Mouse (Mus musculus): ENCODE measurements around the gene Sik1.

The Sik1 gene

DNA sequence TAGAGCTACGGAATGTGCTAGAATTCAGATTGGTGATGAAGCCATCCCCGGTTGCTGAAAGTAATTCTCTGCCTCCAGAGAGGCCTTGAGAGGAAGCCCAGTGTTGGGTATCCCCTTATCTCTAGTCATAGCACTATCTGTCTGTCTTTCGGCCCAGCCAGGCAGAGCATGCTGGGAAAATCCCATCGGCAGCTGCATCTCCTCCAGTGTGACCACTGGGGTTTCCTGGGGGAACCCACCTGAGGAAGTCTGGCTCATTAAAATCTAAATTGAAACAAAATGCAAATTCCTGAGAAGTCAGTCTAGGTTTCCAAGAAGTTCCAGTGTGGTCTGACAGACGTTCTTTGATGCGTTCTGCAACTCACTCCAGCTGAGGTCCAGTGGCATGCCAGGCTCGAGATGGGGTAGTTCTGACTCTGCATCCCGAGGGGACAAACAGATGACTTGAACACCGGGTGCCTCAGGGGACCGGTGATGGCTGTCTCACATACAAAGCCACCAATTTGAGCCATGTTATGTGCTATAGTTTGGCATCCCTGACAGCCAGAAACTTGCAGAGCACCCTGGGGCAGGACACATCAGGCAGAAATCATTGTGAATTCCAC, 19.8 kb upstream of the Sik1 start:
- no peak for DNase-seq

DNA sequence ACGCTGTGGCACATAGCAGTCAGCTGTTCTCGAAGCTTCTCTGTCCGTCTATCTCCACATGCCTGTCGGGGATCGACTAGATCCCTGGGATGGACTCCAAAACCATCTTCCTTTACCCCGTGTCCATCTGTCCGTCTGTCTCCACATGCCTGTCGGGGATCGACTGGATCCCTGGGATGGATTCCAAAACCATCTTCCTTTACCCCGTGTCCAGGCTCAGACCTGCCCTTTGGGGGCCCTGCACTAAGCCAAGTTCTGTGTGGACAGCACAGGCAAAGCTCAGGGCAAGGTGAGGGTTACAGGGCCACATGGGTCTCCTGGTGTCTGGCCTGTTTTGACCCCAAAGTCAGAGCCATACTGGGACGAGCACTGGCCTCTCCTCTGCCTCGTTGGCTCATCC, 19.1 kb upstream of the Sik1 start:
- no peak for DNase-seq

GRCm38 (mm10) chr17:31873973-31874372, 18.4 kb upstream of the Sik1 start:
- DNase-seq: peak; percentile 56

- DNase-seq: no peak
Measured at GRCm38 (mm10) chr17:31873185-31873870, 17.7 kb upstream of the Sik1 start.

DNA sequence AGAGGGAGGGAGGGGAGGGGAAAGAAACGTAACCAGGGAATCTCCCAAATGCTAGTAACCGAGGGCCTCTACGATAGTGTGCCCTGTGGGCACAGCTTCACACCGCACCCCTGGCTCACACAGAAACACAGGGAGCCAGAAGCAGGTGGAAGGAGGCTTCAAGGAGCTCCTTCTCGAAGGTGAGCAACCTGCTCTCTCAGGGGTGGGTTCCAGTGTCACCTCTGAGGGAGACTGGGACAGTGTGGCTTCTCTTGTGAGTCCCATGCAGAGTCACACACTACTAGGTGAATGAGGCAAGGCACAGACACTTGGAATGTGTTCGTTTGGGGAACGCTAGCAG, 17.2 kb upstream of the Sik1 start:
- DNase-seq: no peak

GRCm38 (mm10) chr17:31871968-31872825, 16.6 kb upstream of the Sik1 start:
- DNase-seq: no peak

DNA sequence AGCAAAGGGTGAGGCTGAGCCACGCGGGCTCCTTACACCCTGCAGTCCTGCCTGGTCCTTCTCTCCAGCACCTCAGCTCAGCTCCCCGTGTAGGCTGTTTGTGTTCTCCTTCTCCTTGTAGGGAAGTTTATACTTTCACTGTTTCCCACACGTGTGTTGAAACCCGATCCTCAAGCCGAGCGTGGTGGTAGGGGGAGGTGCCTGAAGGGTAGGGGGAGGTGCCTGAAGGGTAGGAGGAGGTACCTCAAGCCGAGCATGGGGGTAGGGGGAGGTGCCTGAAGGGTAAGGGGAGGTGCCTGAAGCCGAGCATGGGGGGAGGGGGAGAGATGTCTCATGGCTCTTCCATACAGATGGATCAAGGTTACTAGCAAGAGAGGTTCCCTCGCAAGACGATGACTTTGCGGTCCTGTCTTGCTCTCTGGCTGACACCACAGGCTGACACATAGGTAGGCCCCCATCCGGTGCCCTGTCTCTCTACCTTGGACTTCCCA, 15.4 kb upstream of the Sik1 start:
- no peak for DNase-seq

- no peak for DNase-seq
Measured at GRCm38 (mm10) chr17:31870446-31870845, 14.8 kb upstream of the Sik1 start.

DNA sequence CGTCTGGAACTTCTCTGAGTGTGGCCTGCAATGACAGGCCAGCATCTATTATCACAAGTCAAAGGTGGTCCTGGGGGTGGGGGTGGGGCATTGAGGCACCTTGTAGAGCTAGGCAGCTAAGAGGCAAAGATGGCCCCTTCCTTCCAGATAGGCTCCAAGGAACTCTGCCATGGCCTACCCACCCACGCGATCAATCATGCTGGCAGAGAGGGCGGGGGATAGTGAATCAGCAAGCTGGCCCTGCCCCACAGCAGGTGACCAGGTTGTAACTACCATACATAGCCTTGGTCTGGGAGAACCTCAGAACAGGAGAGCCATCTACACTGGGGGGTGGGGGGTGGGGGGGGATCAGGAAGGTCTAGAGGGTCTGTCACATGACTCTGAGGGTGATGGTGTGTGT, 12.5 kb upstream of the Sik1 start:
- DNase-seq: no peak

GRCm38 (mm10) chr17:31867061-31867460, 11.5 kb upstream of the Sik1 start:
- no peak for DNase-seq

- DNase-seq: no peak
Measured at GRCm38 (mm10) chr17:31865636-31866035, 10.0 kb upstream of the Sik1 start.

DNA sequence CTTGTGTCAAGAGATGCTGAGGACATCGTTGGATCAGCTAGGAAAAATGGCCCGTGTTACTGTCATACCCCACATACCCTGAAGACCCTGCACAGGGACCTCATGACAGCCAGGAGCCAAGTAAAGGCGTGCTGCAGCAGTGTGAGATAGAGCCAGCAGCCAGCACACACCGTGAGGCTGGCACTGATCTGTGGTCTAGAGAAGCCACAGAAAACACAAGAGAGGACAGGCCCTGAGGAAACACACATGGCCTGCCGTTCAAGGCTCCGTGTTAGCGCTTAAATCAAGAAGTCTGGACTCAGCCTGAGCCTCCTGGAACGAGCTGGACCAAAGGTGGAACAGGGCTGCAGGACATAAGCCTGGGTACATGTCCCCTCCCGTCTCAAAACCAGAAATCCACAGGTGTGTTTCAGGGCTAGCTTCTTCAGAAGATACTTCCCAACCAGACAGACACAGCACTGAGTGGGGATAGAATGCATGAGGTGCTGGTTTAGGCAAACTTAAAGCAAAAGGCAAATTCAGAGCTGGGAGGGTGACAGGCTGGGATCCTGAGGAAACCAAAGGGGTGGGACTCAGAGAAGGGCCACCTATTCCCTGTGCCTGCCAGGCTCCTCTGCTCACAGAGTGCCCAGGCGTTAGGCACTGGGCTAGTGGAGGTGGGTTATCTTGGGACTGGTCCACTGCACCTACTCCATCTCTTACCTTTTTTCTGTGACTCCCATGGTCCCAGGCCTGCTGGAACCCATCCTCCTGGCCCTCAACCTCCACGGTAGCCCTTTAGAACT, 9.3 kb upstream of the Sik1 start:
- no peak for DNase-seq

GRCm38 (mm10) chr17:31863151-31863815, 7.7 kb upstream of the Sik1 start:
- no peak for DNase-seq

- peak; percentile 54 for DNase-seq
Measured at GRCm38 (mm10) chr17:31862136-31862535, 6.5 kb upstream of the Sik1 start.

- DNase-seq: no peak
Measured at GRCm38 (mm10) chr17:31861661-31862060, 6.1 kb upstream of the Sik1 start.

- DNase-seq: no peak
Measured at GRCm38 (mm10) chr17:31860856-31861255, 5.3 kb upstream of the Sik1 start.

- no peak for DNase-seq
Measured at GRCm38 (mm10) chr17:31859367-31859766, 3.8 kb upstream of the Sik1 start.

DNA sequence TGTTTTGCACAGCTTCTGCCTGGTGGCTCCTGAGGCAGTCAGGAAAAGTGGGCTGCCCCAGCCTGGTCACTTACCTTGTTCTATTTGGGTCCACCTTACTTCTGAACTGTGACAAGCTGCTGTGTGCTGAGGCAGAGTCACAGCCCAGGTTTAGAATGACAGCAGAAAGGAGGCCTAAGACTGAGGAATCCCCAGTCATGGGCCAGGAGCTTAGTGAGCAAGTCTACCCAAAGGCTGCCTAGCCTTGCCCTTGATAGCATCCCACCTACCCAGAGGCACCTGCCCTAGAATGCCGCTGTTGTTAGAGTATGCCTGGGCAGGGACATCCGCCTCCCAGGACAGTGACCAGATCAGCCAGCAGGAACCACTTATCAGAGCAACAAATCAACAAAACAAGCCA, 3.2 kb upstream of the Sik1 start:
- DNase-seq: no peak

DNA sequence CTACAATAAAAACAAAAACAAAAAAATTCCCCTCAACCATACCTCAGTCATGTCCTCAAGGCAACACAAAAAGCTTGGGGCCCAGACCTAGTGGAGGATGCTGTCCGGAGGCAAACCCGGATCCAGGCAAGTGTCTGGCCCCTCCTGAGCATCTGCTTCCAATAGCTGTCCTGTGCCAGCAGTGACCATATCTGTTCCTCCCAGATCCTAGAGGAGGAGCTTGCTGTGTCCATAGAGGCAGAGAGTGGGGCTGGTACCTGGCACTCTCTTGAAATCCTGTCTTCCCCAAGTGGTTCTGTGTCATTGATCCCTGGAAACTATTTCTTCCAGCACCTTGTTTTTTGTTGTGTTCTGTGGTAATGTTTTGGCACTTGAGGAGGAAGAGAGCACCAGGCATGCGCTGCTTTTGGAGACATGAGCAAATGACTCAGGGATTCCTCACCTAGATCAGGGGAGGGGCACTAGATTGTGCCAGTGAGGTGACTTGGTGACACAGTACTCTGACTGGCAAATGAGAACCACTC, 2.4 kb upstream of the Sik1 start:
- no peak for DNase-seq

DNA sequence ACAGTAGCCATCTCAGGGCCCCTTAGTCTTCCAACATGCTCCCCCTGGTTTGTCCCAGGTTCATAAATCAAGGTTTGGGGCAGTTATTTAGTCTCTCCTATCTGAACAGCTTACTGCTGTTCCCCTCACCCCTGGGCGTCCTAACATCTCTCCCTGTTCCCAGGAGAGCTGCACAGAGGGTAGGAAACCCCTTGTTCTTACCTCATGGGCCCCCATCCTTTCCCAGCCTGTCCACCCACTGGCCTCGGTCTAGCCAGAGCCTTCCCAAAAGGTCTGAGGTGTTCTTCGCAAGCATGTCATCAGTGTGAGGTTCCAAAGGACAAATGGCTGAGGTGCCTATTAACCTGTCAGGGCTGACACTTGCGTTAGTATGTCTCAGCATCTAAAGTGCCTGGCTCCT, 1.6 kb upstream of the Sik1 start:
- no peak for DNase-seq

- peak; percentile 90 for DNase-seq
Measured at GRCm38 (mm10) chr17:31856519-31857160, 1.0 kb upstream of the Sik1 start.

All from lung, postnatal 14 days (tissue).